Mouse (Mus musculus) intestine, postnatal 0 days (tissue): ENCODE measurements around the gene Gfra1. TPM values are rescaled to one million over a fixed set of nuclear protein-coding genes. Genes with fewer than 3 reads are reported as not detected.

Experiments used
- ATAC-seq: fragments of 200-750 bp; cut with Nextera tagmentation; 2 replicates; pipeline ENCODE4 v1.8.0; 2017; ENCODE audit warnings: mild to moderate bottlenecking, moderate TSS enrichment, moderate library complexity
- H3K27ac ChIP-seq: fragments of 300-500 bp; sonication (generic); 2 replicates; pipeline ENCODE4 v1.5.1; 2014; ENCODE audit warnings: mild to moderate bottlenecking, low read depth, low read length, moderate library complexity
- H3K27me3 ChIP-seq: fragments of 300-500 bp; sonication (generic); replicated peaks from 2 replicates; pipeline ENCODE4 v1.6.1; 2014; ENCODE audit warnings: low read length, mixed read lengths; ENCODE audit not compliant: control insufficient read depth, insufficient read depth
- H3K36me3 ChIP-seq: fragments of 300-500 bp; sonication (generic); 2 replicates; pipeline ENCODE4 v1.6.1; 2014; ENCODE audit warnings: mild to moderate bottlenecking, moderate library complexity; ENCODE audit not compliant: control insufficient read depth, insufficient read depth
- H3K4me1 ChIP-seq: fragments of 300-500 bp; sonication (generic); replicated peaks from 2 replicates; pipeline ENCODE4 v1.6.1; 2014; ENCODE audit warnings: antibody characterized with exemption, low read length, mixed read lengths; ENCODE audit not compliant: control insufficient read depth, insufficient read depth
- H3K4me2 ChIP-seq: fragments of 300-500 bp; sonication (generic); replicated peaks from 2 replicates; pipeline ENCODE4 v1.6.1; 2014; ENCODE audit warnings: low read depth, mild to moderate bottlenecking, moderate library complexity
- H3K4me3 ChIP-seq: fragments of 300-500 bp; sonication (generic); 2 replicates; pipeline ENCODE4 v1.5.1; 2014; ENCODE audit warnings: low read depth, low read length
- H3K9ac ChIP-seq: fragments of 300-500 bp; sonication (generic); 2 replicates; pipeline ENCODE4 v1.6.1; 2014; ENCODE audit warnings: mild to moderate bottlenecking, low read depth, low read length
- H3K9me3 ChIP-seq: fragments of 300-500 bp; sonication (generic); 2 replicates; pipeline ENCODE4 v1.6.1; 2016; ENCODE audit warnings: mixed run types; ENCODE audit not compliant: control insufficient read depth
- CTCF ChIP-seq: sonication (generic); IDR thresholded peaks from 2 replicates; pipeline ENCODE4 v1.5.1; 2016; ENCODE audit warnings: low read depth, mild to moderate bottlenecking, control low read depth, antibody characterized with exemption, moderate library complexity
- WGBS: fragments of 180-500 bp; shearing (Covaris S2); extraction: QIAGEN DNeasy Blood & Tissue Kit; methylation state at CpG from one replicate; pipeline ENCODE4 v1.1.7; 2014; 5-methylcytosine and 5-hydroxymethylcytosine counted together
- polyA plus RNA-seq: library from polyadenylated mRNA; unstranded; fragments of >200 nt; fragmentation: Nextera tagmentation; extraction: Ambion mirVana; gene quantifications from 2 replicates; pipeline ENCODE4 v1.2.1, GENCODE M21; 2015

The Gfra1 gene
- polyA plus RNA-seq, 1 experiment from 2014 or later, result 4.9 TPM

DNA sequence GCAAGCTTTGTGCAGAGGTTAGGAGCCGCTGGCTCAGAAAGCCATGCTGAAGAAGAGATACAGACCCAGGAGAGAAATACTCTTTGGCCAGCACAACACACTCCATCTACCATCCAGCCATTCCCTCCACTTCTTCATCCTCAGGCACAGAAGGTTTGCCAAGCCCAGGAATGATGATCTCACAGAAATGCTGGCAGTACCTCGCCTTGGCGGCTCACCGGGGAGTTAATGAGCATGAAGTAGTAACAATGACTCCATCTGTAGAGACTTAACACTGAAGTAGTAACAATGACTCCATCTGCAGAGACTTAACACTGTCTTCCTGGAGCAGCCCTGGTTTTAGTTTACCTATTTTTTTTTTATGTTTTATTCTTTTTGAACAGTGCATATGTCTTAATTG lies 187.2 kb downstream of the Gfra1 start:
- Histone ChIP-seq H3K27ac (no peak overlapping the region), H3K9ac (no peak overlapping the region), H3K4me3 (no peak overlapping the region), H3K27me3 (no peaks in the 10 kb centered on the region), H3K36me3 (no peaks in the 10 kb centered on the region), H3K9me3 (no peaks in the 10 kb centered on the region), H3K4me2 (no peak overlapping the region), H3K4me1 (no peaks in the 10 kb centered on the region)
- WGBS, result 85% methylated on average over 4 of the region's 4 CpGs
- TF ChIP-seq CTCF, result no peak
- no peak for ATAC-seq

DNA sequence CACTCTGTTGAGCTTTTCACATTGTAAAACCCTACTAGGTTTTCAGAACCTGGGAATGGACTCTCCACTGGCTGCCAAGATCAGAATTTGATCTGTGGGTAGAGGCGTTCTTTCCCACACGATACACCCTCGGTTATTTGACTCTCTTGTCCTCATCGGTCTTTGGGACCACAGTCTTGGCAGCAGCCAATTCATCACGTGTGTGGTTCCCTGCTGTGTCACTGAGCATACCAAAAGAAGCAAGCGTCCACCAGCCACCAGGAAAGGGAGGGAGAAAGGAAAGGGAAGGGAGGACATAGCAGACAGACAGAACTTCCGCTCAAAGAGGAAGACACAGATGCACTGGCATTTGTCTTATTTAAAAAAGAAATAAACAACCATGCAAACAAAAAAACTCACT lies 189.1 kb downstream of the Gfra1 start:
- Histone ChIP-seq H3K27me3 (no peaks in the 10 kb centered on the region), H3K4me2 (no peak overlapping the region), H3K4me1 (no peaks in the 10 kb centered on the region), H3K9me3 (no peaks in the 10 kb centered on the region), H3K9ac (no peak overlapping the region), H3K4me3 (no peak overlapping the region), H3K27ac (no peak overlapping the region), H3K36me3 (no peaks in the 10 kb centered on the region)
- ATAC-seq, result no peak
- 58% methylated on average over 7 of the region's 7 CpGs for WGBS
- TF ChIP-seq CTCF, result no peak

DNA sequence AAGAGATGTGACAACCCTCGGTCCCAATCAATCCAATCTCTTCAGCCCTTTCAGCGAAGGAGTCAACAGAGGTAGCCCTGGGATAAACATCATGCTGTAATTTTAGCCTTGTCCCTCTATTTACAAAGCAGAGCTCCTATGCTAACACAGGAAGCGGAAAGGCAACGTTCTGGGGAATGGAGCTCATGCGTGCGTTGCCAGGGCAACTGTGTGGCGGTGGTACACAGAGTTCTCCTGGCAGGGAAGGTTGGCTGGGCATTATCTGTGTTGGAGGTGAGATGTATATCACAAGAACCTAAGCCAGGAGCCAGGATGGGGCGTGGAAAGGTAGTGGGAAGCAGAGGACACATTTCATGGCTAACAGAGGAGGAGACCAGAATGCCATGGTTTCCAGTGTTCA lies 194.8 kb downstream of the Gfra1 start:
- Histone ChIP-seq H3K4me2 (no peak overlapping the region), H3K27ac (no peak overlapping the region), H3K9ac (no peak overlapping the region), H3K36me3 (no peaks in the 10 kb centered on the region), H3K4me1 (no peaks in the 10 kb centered on the region), H3K27me3 (no peaks in the 10 kb centered on the region), H3K4me3 (no peak overlapping the region), H3K9me3 (no peaks in the 10 kb centered on the region)
- 56% methylated on average over 8 of the region's 8 CpGs for WGBS
- TF ChIP-seq CTCF, result no peak
- ATAC-seq, result no peak

DNA sequence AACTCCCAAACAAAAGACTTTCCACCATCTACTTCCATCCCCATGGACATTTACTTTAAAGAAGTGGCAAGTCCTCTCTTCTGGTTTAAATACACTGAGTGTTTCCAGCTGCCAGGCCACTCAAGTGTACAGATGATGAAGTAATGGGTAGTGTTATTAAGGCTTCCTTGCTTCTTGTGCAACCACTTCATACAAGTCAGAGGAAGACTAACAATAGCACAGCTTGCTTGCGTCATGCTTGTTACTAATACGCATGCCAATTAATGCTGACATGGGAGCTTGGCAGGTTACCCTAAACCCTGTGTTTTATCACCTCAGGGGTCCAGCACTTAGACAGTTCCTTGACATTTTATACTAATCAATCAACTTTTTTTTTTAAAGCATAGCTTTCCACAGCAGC lies 196.5 kb downstream of the Gfra1 start:
- no peaks in the 10 kb centered on the region for H3K27me3 ChIP-seq
- no peaks in the 10 kb centered on the region for H3K4me1 ChIP-seq
- no peaks in the 10 kb centered on the region for H3K36me3 ChIP-seq
- TF ChIP-seq CTCF, result no peak
- no peak overlapping the region for H3K27ac ChIP-seq
- no peak for ATAC-seq
- H3K9me3 ChIP-seq, result no peaks in the 10 kb centered on the region
- WGBS, result 62% methylated on average over 2 of the region's 2 CpGs
- H3K4me3 ChIP-seq, result no peak overlapping the region
- H3K9ac ChIP-seq, result no peak overlapping the region
- H3K4me2 ChIP-seq, result no peak overlapping the region

DNA sequence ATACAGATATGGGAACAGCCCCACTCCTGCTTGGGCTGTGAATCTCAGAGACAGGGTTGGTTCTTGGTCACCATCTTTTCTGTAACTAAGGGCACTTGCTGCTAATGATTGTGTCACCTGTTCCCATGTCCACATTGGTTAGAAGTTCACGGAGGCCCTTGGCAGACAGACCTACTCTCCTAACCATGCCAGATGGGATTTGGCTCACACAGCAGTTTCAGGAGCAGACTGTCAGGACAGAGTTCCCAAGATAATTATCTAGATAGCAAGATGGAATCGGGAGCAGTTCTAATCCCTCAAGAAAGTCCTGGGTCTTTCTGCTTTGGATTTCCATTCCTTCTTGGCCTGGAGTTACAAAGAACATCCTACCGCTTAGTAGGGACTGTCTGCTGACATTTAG lies 199.2 kb downstream of the Gfra1 start:
- Histone ChIP-seq H3K4me1 (no peaks in the 10 kb centered on the region), H3K4me3 (no peak overlapping the region), H3K27ac (no peak overlapping the region), H3K36me3 (no peaks in the 10 kb centered on the region), H3K9ac (no peak overlapping the region), H3K4me2 (no peak overlapping the region), H3K27me3 (no peaks in the 10 kb centered on the region), H3K9me3 (no peaks in the 10 kb centered on the region)
- 84% methylated on average over 3 of the region's 3 CpGs for WGBS
- no peak for TF ChIP-seq CTCF
- ATAC-seq, result no peak

DNA sequence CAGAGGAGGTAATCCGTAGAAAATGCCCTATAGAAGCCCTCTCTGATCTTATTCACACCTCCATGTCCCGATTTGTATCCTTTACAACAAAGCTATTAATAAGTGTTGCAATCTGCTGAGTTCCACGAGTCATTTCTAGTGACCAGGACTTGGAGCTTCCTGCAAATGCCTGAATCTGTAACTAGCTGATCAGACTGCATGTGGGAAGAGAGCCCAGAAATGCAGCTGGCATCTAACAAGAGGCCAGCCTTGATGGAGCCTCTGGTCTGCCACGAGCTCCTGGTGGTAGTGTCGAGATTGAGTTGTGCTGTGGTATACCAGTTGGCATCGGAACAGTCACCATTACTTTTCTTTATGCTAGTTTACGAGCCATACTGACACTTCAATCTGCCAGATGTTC lies 200.3 kb downstream of the Gfra1 start:
- ATAC-seq, result no peak
- Histone ChIP-seq H3K36me3 (no peaks in the 10 kb centered on the region), H3K4me1 (no peaks in the 10 kb centered on the region), H3K27me3 (no peaks in the 10 kb centered on the region), H3K4me3 (no peak overlapping the region), H3K9me3 (no peaks in the 10 kb centered on the region), H3K27ac (no peak overlapping the region), H3K4me2 (no peak overlapping the region), H3K9ac (no peak overlapping the region)
- no peak for TF ChIP-seq CTCF
- 76% methylated on average over 7 of the region's 7 CpGs for WGBS

DNA sequence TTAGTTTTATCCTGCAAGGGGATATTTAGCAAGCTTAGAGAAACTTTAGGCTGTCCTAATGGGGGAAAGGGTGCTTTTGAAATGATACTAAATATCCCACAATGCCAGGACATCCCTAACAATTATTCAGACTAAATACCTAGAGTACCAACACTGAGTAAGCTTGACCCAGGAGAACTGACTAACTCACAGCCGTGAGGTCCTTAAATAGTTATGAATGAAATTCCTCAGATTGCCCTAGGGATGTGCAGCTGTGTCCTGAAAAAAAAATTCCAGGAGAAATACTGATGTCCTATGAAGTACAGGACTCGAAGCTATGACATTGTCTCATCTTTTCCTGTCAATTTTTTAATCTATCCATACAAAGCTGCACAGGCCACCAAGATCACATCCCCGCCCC lies 201.5 kb downstream of the Gfra1 start:
- no peaks in the 10 kb centered on the region for H3K36me3 ChIP-seq
- no peak overlapping the region for H3K27ac ChIP-seq
- no peaks in the 10 kb centered on the region for H3K9me3 ChIP-seq
- H3K4me1 ChIP-seq, result no peaks in the 10 kb centered on the region
- no peak overlapping the region for H3K9ac ChIP-seq
- WGBS, result 70% methylated on average over 3 of the region's 3 CpGs
- H3K4me3 ChIP-seq, result no peak overlapping the region
- TF ChIP-seq CTCF, result no peak
- H3K4me2 ChIP-seq, result no peak overlapping the region
- ATAC-seq, result no peak
- H3K27me3 ChIP-seq, result no peaks in the 10 kb centered on the region
